Mouse (Mus musculus) myocyte (in vitro differentiated cells): ENCODE data around the gene Polh. TPM values are rescaled to one million over a fixed set of nuclear protein-coding genes. Genes with fewer than 3 reads are reported as not detected.

Experiments used
- H3K27me3 ChIP-seq: one replicate; pipeline ENCODE4 v1.6.1; 2011; ENCODE audit not compliant: control insufficient read depth, insufficient read depth, insufficient read length
- H3K36me3 ChIP-seq: one replicate; pipeline ENCODE4 v1.6.1; 2011; ENCODE audit not compliant: control insufficient read depth, insufficient read depth
- H3K4me2 ChIP-seq: one replicate; pipeline ENCODE4 v1.6.1; 2011; ENCODE audit warnings: low read depth, control low read depth
- H3K4me3 ChIP-seq: one replicate; pipeline ENCODE4 v1.5.1; 2011; ENCODE audit warnings: mild to moderate bottlenecking, control low read depth, moderate library complexity
- H3K79me2 ChIP-seq: one replicate; pipeline ENCODE4 v1.6.1; 2011; ENCODE audit not compliant: control insufficient read depth, insufficient read depth
- H3ac ChIP-seq: one replicate; pipeline ENCODE4 v1.6.1; 2011; ENCODE audit not compliant: control insufficient read depth, insufficient read length
- CEBPB ChIP-seq: IDR thresholded peaks from 2 replicates; pipeline ENCODE4 v1.6.1; 2011; ENCODE audit warnings: mild to moderate bottlenecking, moderate library complexity; ENCODE audit not compliant: poor library complexity, insufficient read depth, severe bottlenecking
- E2F4 ChIP-seq: IDR thresholded peaks from one replicate; pipeline ENCODE4 v1.6.1; 2011; ENCODE audit warnings: mild to moderate bottlenecking, control low read depth, moderate library complexity; ENCODE audit not compliant: insufficient read depth
- MAX ChIP-seq: IDR thresholded peaks from one replicate; pipeline ENCODE4 v1.6.1; 2011; ENCODE audit warnings: low read depth, mild to moderate bottlenecking, control low read depth
- MYOD1 ChIP-seq, 3 experiments: IDR thresholded peaks; one replicate each; pipeline ENCODE4 v1.6.1; 2011; ENCODE audit warnings: control low read depth in 2 of 3, low read depth in 2 of 3, mild to moderate bottlenecking in 2 of 3, moderate library complexity in 1 of 3; ENCODE audit not compliant: insufficient read length in 2 of 3, control insufficient read depth in 1 of 3
- MYOG ChIP-seq, 3 experiments: IDR thresholded peaks; one replicate each; pipeline ENCODE4 v1.6.1; 2011; ENCODE audit warnings: control low read depth in 2 of 3, low read depth in 2 of 3, mild to moderate bottlenecking in 2 of 3; ENCODE audit not compliant: insufficient read length in 2 of 3, control insufficient read depth in 1 of 3, insufficient read depth in 1 of 3
- POLR2A ChIP-seq: IDR thresholded peaks from one replicate; pipeline ENCODE4 v1.6.1; 2011; ENCODE audit warnings: low read depth, mild to moderate bottlenecking, control low read depth, moderate library complexity; ENCODE audit not compliant: insufficient read length
- POLR2AphosphoS2 ChIP-seq: IDR thresholded peaks from one replicate; pipeline ENCODE4 v1.6.1; 2011; ENCODE audit warnings: low read depth, control low read depth; ENCODE audit not compliant: insufficient read length
- REST ChIP-seq: IDR thresholded peaks from one replicate; pipeline ENCODE4 v1.6.1; 2011; ENCODE audit warnings: mild to moderate bottlenecking, control low read depth, moderate library complexity; ENCODE audit not compliant: insufficient read depth, insufficient read length
- SRF ChIP-seq: IDR thresholded peaks from one replicate; pipeline ENCODE4 v1.6.1; 2011; ENCODE audit warnings: low read depth; ENCODE audit not compliant: control insufficient read depth, insufficient read length
- TCF12 ChIP-seq: IDR thresholded peaks from one replicate; pipeline ENCODE4 v1.6.1; 2011; ENCODE audit warnings: mild to moderate bottlenecking, control low read depth; ENCODE audit not compliant: poor library complexity, insufficient read depth, severe bottlenecking
- TCF3 ChIP-seq: IDR thresholded peaks from one replicate; pipeline ENCODE4 v1.6.1; 2011; ENCODE audit warnings: low read depth, control low read depth; ENCODE audit not compliant: insufficient read length
- USF1 ChIP-seq: IDR thresholded peaks from one replicate; pipeline ENCODE4 v1.6.1; 2011; ENCODE audit warnings: low read depth, mild to moderate bottlenecking, control low read depth, moderate library complexity
- polyA plus RNA-seq: library from polyadenylated mRNA; unstranded; fragments of >200 nt; fragmentation: generic; extraction: Trizol; gene quantifications from one replicate; pipeline ENCODE4 v1.2.1, GENCODE M21; 2012; ENCODE audit warnings: missing spikeins

Gene Polh
- polyA plus RNA-seq, 1 experiment: 6.0 TPM

DNA sequence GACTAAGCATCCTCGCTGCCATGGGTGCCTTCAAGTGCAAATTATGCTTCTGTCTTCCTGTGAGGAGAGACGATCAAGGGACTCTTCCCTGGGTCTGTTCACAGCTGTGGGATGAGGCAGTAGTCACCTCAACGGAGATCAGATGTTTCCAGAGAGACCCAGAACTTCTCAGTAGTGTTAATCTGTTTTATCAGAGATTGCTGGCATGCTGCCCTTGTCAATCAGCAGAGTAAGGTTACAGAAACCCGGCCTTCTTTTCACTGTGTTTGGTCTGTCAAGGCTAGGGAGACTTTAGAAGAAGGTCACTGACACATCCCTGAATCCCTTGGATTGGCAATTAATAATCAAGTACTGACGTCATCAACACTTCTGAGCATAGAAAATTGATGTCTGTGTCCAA, 35.0 kb upstream of the Polh start:
- Histone ChIP-seq H3K36me3 (peaks cover 49% of the 10 kb centered on the region), H3K4me2 (no peak overlapping the region), H3K4me3 (no peak overlapping the region), H3ac (no peak overlapping the region), H3K27me3 (no peaks in the 10 kb centered on the region), H3K79me2 (no peaks in the 10 kb centered on the region)
- no peak for TF ChIP-seq MYOD1 (IDR thresholded peaks at IDR 0.05; ENCODE audit: control insufficient read depth in 1 of 3, insufficient read length in 2 of 3, low read depth in 2 of 3)
- no peak for TF ChIP-seq REST
- no peak for TF ChIP-seq MAX
- no peak for TF ChIP-seq SRF
- TF ChIP-seq CEBPB: no peak
- TF ChIP-seq MYOG (IDR thresholded peaks at IDR 0.05; ENCODE audit: control insufficient read depth in 1 of 3, insufficient read depth in 1 of 3, insufficient read length in 2 of 3, low read depth in 2 of 3): no peak
- TF ChIP-seq TCF12: no peak
- no peak for TF ChIP-seq POLR2AphosphoS2
- no peak for TF ChIP-seq E2F4

DNA sequence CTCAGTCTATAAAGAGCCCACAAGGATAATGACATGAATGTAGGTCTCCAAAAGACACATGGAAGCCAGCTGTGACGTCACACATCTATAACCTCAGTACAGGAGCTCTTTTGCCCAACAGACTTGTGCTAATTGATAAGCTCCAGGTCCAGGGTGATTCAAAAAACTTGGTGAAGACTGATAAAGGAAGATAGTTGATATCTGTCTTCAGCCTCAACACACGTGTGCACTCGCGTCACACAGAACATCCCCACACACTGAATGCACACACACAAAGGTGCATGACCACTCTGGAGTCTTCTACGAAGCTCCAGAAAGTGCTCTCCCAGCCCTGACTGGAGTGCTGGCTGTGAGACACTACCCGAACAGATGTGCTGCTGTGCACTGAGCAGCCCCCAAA, 34.6 kb upstream of the Polh start:
- Histone ChIP-seq H3K4me2 (no peak overlapping the region), H3K4me3 (no peak overlapping the region), H3K36me3 (peaks cover 49% of the 10 kb centered on the region), H3ac (no peak overlapping the region), H3K27me3 (no peaks in the 10 kb centered on the region), H3K79me2 (no peaks in the 10 kb centered on the region)
- TF ChIP-seq CEBPB (no peak), E2F4 (no peak), MYOG (IDR thresholded peaks at IDR 0.05; ENCODE audit: control insufficient read depth in 1 of 3, insufficient read depth in 1 of 3, insufficient read length in 2 of 3, low read depth in 2 of 3) (no peak), MYOD1 (IDR thresholded peaks at IDR 0.05; ENCODE audit: control insufficient read depth in 1 of 3, insufficient read length in 2 of 3, low read depth in 2 of 3) (no peak), USF1 (no peak), REST (no peak), MAX (no peak), POLR2A (no peak), SRF (no peak), POLR2AphosphoS2 (no peak), TCF12 (no peak), TCF3 (no peak)

DNA sequence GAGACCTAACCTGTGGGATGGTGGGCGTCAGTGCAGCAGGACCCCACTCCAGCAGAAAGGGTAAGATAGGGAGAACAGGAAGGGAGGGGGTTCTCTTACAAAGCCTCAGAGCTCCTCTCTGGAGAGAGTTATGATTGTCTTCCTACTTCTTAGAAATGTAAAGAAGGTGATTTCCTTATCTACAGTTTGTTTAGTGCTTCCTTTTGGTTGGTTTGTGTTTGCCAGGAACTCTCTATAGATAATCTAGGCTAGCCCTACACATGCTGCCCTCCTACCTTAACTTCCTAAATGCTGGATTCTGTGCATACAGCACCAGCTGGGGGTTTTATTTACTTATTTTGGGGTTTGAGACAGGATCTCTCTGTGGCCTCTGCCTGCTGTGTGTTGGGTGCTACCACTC, 33.6 kb upstream of the Polh start:
- Histone ChIP-seq H3K4me2 (no peak overlapping the region), H3K36me3 (peaks cover 46% of the 10 kb centered on the region), H3ac (no peak overlapping the region), H3K27me3 (no peaks in the 10 kb centered on the region), H3K79me2 (no peaks in the 10 kb centered on the region), H3K4me3 (no peak overlapping the region)
- TF ChIP-seq POLR2A (no peak), TCF12 (no peak), USF1 (no peak)

DNA sequence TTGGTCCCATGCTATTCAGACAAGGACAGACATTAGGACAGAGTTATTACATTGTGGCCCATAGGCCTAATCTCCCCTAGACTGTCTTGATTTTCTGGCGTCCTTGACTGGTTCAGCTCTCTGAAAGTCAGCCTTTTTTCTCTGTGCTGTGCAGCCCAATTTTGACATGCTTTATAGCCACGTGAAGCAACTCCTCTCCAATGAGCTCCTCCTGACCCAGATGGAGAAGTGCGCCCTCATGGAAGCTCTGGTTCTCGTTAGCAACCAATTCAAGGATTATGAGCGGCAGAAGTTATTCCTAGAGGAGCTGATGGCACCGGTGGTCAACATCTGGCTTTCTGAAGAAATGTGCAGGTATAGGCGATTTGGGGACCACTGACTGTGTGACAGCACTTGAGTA, 25.1 kb upstream of the Polh start:
- Histone ChIP-seq H3K36me3 (peaks cover 58% of the 10 kb centered on the region), H3K4me3 (no peak overlapping the region), H3K79me2 (no peaks in the 10 kb centered on the region), H3K4me2 (no peak overlapping the region), H3K27me3 (no peaks in the 10 kb centered on the region), H3ac (no peak overlapping the region)
- no peak for TF ChIP-seq POLR2AphosphoS2
- TF ChIP-seq MAX: no peak
- no peak for TF ChIP-seq SRF
- TF ChIP-seq TCF3: no peak
- no peak for TF ChIP-seq CEBPB
- no peak for TF ChIP-seq E2F4
- TF ChIP-seq REST: no peak
- no peak for TF ChIP-seq MYOD1 (IDR thresholded peaks at IDR 0.05; ENCODE audit: control insufficient read depth in 1 of 3, insufficient read length in 2 of 3, low read depth in 2 of 3)
- no peak for TF ChIP-seq POLR2A
- TF ChIP-seq TCF12: no peak
- TF ChIP-seq USF1: no peak
- no peak for TF ChIP-seq MYOG (IDR thresholded peaks at IDR 0.05; ENCODE audit: control insufficient read depth in 1 of 3, insufficient read depth in 1 of 3, insufficient read length in 2 of 3, low read depth in 2 of 3)

DNA sequence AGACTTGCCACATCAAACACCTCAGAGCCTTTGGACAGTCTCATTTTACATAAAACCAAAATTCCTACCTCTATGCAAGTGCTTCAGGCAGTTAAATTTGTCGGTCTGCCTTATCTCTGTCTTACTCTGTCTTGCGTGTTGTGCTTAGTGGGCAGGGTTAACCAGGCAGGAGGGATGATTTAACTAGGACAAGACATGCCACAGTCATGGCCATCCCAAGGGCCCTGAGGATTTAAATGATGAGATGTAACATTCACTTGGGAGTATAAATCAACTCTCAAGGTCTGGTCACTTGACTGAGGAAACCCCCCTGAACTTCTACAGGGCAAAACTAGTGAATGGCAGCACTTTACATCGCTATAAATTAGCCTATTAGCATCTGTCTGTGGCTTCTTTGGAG, 19.2 kb upstream of the Polh start:
- H3K4me2 ChIP-seq: no peak overlapping the region
- no peak overlapping the region for H3K4me3 ChIP-seq
- H3K79me2 ChIP-seq: no peaks in the 10 kb centered on the region
- TF ChIP-seq POLR2AphosphoS2 (no peak), TCF12 (no peak), MYOG (IDR thresholded peaks at IDR 0.05; ENCODE audit: control insufficient read depth in 1 of 3, insufficient read depth in 1 of 3, insufficient read length in 2 of 3, low read depth in 2 of 3) (no peak), USF1 (no peak), E2F4 (no peak), SRF (no peak), MYOD1 (IDR thresholded peaks at IDR 0.05; ENCODE audit: control insufficient read depth in 1 of 3, insufficient read length in 2 of 3, low read depth in 2 of 3) (no peak), MAX (no peak), CEBPB (no peak)
- no peak overlapping the region for H3ac ChIP-seq
- no peaks in the 10 kb centered on the region for H3K27me3 ChIP-seq
- peaks cover 81% of the 10 kb centered on the region for H3K36me3 ChIP-seq
